Mouse (Mus musculus): Measurements from ENCODE around the gene Pip5k1b.

DNA sequence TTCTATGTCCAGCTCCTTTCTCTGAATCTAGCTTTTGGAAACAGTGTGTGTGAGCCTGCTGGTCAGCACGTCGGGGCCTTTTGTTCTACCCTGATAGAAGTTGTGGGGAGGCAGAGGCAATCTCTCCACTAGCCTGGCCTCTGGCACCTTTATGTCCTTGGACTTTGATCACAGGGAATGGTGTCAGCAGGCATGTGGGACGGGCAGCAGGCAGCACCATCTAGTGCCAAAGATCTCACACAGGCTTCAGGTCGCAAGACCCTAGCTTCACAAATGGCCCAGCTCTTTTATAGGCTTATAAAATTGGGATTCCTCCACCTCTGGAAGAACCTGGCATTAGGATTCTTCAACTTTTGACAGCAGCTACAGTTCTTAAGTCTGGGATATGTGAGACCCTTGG is 48.4 kb upstream of the Pip5k1b start:
- no peak for TF ChIP-seq CTCF (conservative IDR thresholded peaks at IDR 0.05; ENCODE audit: low read length)
- no peak for TF ChIP-seq POU5F1 (IDR thresholded peaks at IDR 0.05; ENCODE audit: borderline replicate concordance, low read length)
- no peak for TF ChIP-seq NANOG (IDR thresholded peaks at IDR 0.05; ENCODE audit: borderline replicate concordance, low read length)

Data from E14TG2a.4 (cell line).